Mouse (Mus musculus) gastrocnemius, postnatal 14 days (tissue): ENCODE measurements around the gene Dlg2. TPM values are rescaled to one million over a fixed set of nuclear protein-coding genes. Genes with fewer than 3 reads are reported as not detected.
A peak's percentile ranks its signal among the peaks of the same experiment; 100 is the strongest.

Source experiments
- DNase-seq: peaks from one replicate; pipeline ENCODE4 v3.0.0; 2021; ENCODE audit warnings: mixed read lengths
- intact Hi-C: fragments of 180-260 bp; cut with DNase I; formaldehyde crosslinking; loops from one replicate; pipeline ENCODE4 v1.15.1; 2025; ENCODE audit warnings: low total_unique reads
- total RNA-seq, 2 experiments: library from RNA; stranded (reverse); gene quantifications; 2 replicates each; pipeline ENCODE4 v1.2.3; 2021

Dlg2 gene
- total RNA-seq, 2 experiments from 2014 or later, result 0.51 to 0.69 TPM

GRCm38 (mm10) chr7:92180591-92181587 is 1704.4 kb downstream of the Dlg2 start:
- intact Hi-C loops, result no loop called here
- DNase-seq, result peak; percentile 5

DNA sequence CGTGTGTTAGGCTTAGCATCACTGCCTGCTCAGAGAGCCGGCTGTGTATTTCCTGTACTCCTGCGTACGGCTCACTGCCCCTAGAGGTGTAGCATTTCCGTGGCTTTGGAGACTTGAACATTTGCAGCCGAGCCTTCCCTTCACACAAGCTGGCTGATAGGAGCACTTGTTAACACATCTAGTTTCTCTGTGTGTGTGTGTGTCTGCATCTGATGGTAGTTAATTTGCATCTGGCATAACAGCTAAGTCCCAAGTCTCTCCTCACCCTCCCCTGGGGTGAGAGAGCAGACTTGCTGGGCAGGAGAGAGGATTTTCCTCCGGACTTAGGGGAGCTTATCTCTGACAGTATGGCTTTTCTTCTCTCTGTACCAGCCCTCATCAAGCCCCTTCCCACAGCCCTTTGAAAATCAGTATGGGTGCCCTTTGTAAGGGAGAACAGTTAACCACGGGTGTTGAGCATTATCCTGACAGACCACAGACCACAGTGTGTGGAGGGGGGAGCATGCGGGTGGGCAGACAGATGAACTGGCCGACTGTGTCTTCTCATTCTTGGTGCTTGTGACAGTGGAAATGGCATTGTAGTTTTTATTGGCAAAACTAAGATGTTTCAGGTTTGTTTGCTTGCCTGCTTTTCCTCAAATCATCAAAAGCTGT is 1705.6 kb downstream of the Dlg2 start:
- intact Hi-C loops, result no loop called here
- DNase-seq, result no peak

- intact Hi-C loops, result no loop called here
Observed at GRCm38 (mm10) chr7:92184371-92185059, 1708.0 kb downstream of the Dlg2 start.

DNA sequence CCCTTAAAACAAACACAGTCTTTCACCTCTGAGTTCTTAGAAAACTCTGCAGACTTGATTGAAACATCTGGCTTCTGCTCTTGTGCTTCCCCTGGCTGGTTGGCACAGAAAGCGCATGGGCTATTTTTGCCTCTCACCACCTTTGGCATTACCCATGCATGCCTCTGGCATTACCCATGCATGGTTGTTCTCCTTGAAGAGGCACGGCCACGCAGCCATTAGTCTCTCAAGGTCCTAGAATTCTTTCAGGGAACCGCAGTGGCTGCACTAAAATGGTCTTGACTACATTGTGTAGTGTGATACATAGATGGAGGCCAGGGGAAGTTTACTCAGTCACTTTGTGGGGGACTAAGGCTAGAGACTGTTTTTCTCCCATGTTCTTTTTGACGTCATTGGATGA is 1709.9 kb downstream of the Dlg2 start:
- DNase-seq, result no peak
- intact Hi-C loops, result no loop called here

More at GRCm38 (mm10) chr7:92184371-92185059, 1708.0 kb downstream of the Dlg2 start:
- DNase-seq, result no peak

GRCm38 (mm10) chr7:92189149-92189548 is 1712.7 kb downstream of the Dlg2 start:
- no peak for DNase-seq
- intact Hi-C loops, result no loop called here

DNA sequence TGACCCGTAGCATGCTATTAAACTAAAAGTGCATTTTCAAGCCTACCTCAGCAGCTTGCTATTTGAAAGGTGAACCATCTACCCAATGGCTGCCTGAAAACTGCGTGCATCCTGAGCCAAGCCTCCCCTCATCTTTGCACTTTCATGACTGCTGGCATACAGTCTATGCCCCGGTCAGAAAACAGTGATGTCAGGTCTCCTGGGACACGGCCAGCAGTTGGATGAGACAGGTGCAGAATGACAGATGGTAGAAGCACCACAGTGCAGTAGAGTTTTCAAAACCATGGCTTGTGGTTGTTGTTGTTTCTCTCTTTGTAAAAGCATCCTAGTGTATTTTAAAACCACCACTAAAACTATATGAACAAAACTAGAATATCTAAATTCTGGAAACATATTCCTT is 1719.5 kb downstream of the Dlg2 start:
- intact Hi-C loops, result no loop called here
- peak; percentile 6 for DNase-seq

DNA sequence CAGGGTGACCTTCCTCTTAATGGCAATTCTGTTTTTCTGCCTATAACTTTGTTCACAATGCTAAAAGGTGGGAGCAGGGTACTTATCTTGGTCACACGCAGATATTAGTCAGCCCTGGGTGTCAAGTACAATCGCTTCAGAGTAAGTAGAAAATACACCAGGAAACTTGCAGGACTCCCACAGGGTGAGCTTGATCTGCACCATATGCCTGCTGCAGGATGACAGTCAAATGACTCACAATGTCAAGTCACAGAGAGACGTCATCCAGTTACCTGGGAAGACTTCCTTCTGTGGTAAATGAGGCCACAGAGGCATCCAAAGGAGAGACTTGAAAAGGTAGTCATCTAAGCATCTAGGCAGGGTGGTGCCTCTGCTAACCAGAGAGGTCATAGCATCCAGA is 1721.1 kb downstream of the Dlg2 start:
- intact Hi-C loops, result no loop called here
- no peak for DNase-seq

DNA sequence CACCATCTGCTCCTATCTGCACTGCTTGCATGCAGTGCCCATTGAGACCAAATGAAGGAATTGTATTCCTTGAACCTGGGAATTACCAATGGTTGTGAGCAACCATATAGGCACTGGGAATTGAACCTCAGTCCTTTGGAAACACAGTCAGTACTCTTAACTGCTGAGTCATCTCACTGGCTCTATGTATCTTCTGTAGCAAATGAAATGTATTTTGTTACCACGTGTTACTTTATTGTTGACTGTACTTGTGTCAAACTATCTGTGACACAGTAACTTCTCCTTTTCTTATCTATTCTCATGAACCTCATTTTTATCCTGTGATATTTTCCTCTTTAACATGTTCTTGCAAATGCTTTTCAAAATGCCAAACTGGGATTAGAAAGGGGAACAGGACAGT is 1722.7 kb downstream of the Dlg2 start:
- intact Hi-C loops, result no loop called here
- no peak for DNase-seq

DNA sequence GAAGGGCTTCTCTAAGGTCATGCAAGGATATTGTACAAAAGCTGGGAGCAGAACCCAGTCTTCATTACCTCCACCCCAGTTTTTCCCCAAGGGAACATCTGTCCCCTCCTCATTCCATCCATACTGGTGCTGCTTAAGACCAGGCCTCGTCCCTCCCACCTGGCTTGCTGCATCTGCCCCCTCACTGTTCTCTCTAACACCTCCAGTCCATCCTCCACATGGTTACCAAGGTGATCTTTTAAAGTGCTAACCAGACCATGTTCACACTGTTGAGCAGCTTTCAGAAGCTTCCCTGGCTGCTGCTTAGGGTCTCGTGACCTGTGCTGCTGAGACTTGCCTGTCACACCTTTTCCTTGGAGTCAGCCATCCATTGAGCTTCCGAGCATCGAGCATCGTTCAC is 1734.2 kb downstream of the Dlg2 start:
- intact Hi-C loops, result no loop called here
- no peak for DNase-seq

GRCm38 (mm10) chr7:92213751-92214150 is 1737.3 kb downstream of the Dlg2 start:
- DNase-seq, result no peak
- intact Hi-C loops, result no loop called here

DNA sequence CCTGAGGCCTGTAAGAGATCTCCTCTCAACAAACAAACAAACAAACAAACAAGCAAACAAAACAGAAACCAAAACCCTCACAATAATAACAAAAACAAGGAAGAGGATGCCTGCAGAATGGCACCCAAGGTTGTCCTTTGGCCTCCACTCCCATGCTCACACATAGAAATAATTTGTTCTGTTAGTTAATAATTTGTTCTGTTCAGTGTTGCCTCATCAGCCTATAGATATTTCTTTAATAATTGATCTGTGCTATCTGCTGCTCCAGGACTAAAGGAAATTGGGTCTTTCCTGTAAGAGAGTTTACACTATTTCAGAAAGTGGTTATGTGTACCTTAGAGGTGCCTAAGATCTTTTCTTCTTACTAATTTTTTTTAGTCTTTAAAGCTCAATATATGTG is 1741.7 kb downstream of the Dlg2 start:
- DNase-seq, result no peak
- intact Hi-C loops, result no loop called here

DNA sequence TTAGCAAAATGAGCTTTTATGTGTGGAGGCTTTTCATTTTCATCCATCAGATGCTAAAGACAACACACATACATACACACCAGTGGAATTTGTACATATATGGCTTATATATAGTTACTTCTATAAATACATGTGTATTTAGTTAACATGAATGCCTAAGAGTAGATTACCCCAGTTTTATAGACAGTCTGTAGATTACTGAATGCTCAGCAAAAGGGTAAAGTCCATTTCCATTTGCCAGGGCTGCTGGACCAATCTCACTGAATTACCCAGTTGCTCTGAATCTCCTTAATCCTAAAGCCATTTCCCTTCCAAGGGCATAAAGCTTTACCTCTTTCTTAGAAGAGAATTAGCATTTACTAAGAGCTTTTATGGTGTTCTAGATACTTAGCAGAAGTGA is 1744.1 kb downstream of the Dlg2 start:
- intact Hi-C loops, result no loop called here
- DNase-seq, result no peak

- intact Hi-C loops, result no loop called here
- no peak for DNase-seq
Observed at GRCm38 (mm10) chr7:92234476-92235202, 1758.2 kb downstream of the Dlg2 start.

GRCm38 (mm10) chr7:92235541-92236031 is 1759.1 kb downstream of the Dlg2 start:
- DNase-seq, result no peak
- intact Hi-C loops, result no loop called here

DNA sequence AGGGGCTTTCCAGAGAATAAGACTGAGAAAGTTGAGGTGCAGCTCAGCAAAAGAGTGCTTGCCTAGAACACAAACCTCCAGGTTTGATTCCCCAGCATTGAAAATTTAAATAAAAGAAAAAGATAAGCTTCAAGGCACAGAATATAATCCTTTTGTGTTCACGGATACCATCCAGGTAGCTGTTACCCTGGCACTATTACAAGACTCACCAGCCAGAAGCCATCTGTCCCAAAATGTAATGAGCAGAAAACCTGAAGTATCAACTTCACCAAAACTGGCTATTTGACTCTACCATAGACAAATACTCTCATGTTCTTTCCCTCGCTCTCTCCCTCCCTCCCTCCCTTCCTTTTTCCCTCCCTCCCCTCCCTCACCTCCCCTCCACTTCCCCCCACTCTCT is 1764.4 kb downstream of the Dlg2 start:
- intact Hi-C loops, result no loop called here
- DNase-seq, result no peak

GRCm38 (mm10) chr7:92247594-92247993 is 1771.1 kb downstream of the Dlg2 start:
- intact Hi-C loops, result no loop called here
- no peak for DNase-seq

GRCm38 (mm10) chr7:92248619-92249018 is 1772.1 kb downstream of the Dlg2 start:
- intact Hi-C loops, result no loop called here

GRCm38 (mm10) chr7:92258148-92258547 is 1781.7 kb downstream of the Dlg2 start:
- intact Hi-C loops, result no loop called here
- DNase-seq, result no peak

More at GRCm38 (mm10) chr7:92248619-92249018, 1772.1 kb downstream of the Dlg2 start:
- DNase-seq, result no peak

DNA sequence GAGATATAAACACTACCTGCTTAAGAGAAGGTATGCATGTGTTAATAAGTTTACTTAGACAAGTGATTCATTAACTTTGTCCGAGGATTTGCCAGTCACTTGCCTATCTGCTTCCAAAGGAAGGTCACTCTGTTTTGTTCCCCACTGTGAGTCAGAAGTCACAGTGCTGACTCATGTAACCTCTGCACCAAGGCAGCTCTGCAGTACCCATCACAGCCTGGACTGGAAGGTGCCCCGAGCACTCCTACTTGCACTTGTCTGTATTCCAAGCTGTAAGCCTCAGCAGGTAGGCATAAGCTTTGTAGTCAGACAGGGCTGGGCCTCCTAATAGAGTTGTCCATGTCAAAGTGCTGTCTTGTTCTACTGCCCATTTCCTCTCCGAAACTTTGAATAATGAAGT is 1782.2 kb downstream of the Dlg2 start:
- DNase-seq, result no peak
- intact Hi-C loops, result no loop called here
